Mouse (Mus musculus) naive thymus-derived CD4-positive, alpha-beta T cell, adult 2 months (primary cell): ENCODE data around the gene Polg2.
"Not testable (repeated sequence)": the region's sequence is repeated elsewhere in the genome, so short reads cannot be mapped to it uniquely, and the experiment has no call there.

ENCODE experiments used
- DNase-seq: peaks from one replicate; pipeline ENCODE4 v3.0.0-alpha.2; 2011; ENCODE audit warnings: low read depth

Gene Polg2

GRCm38 (mm10) chr11:106779388-106780088, at the start of gene Polg2:
TSS of gene Polg2 (minus strand) at chr11:106779537.
- DNase-seq: peak; percentile 99

- DNase-seq: no peak
Measured at GRCm38 (mm10) chr11:106828079-106828478, 48.7 kb upstream of the Polg2 start.

- DNase-seq: no peak
Measured at GRCm38 (mm10) chr11:106824403-106824802, 45.1 kb upstream of the Polg2 start.

- no peak for DNase-seq
Measured at GRCm38 (mm10) chr11:106823741-106824140, 44.4 kb upstream of the Polg2 start.

- no peak for DNase-seq
Measured at GRCm38 (mm10) chr11:106822911-106823310, 43.6 kb upstream of the Polg2 start.

- DNase-seq: no peak
Measured at GRCm38 (mm10) chr11:106822491-106822890, 43.2 kb upstream of the Polg2 start.

- no peak for DNase-seq
Measured at GRCm38 (mm10) chr11:106821397-106821796, 42.1 kb upstream of the Polg2 start.

GRCm38 (mm10) chr11:106820972-106821371, 41.6 kb upstream of the Polg2 start:
- peak; percentile 58 for DNase-seq

GRCm38 (mm10) chr11:106820252-106820651, 40.9 kb upstream of the Polg2 start:
- no peak for DNase-seq

GRCm38 (mm10) chr11:106819595-106819994, 40.3 kb upstream of the Polg2 start:
- DNase-seq: no peak

- no peak for DNase-seq
Measured at GRCm38 (mm10) chr11:106818341-106818740, 39.0 kb upstream of the Polg2 start.

- DNase-seq: no peak
Measured at GRCm38 (mm10) chr11:106817808-106818207, 38.5 kb upstream of the Polg2 start.

- DNase-seq: no peak
Measured at GRCm38 (mm10) chr11:106817156-106817555, 37.8 kb upstream of the Polg2 start.

GRCm38 (mm10) chr11:106816316-106816715, 37.0 kb upstream of the Polg2 start:
- DNase-seq: no peak

- DNase-seq: no peak
Measured at GRCm38 (mm10) chr11:106815761-106816160, 36.4 kb upstream of the Polg2 start.

- DNase-seq: no peak
Measured at GRCm38 (mm10) chr11:106815331-106815730, 36.0 kb upstream of the Polg2 start.

- DNase-seq: no peak
Measured at GRCm38 (mm10) chr11:106814601-106815320, 35.4 kb upstream of the Polg2 start.

GRCm38 (mm10) chr11:106812410-106813136, 33.2 kb upstream of the Polg2 start:
- no peak for DNase-seq

- DNase-seq: not testable (repeated sequence)
Measured at GRCm38 (mm10) chr11:106807442-106807841, 28.1 kb upstream of the Polg2 start.

- DNase-seq: no peak
Measured at GRCm38 (mm10) chr11:106802069-106802627, 22.8 kb upstream of the Polg2 start.

GRCm38 (mm10) chr11:106795679-106796078, 16.3 kb upstream of the Polg2 start:
- DNase-seq: no peak

- DNase-seq: no peak
Measured at GRCm38 (mm10) chr11:106793846-106794245, 14.5 kb upstream of the Polg2 start.
